Mouse (Mus musculus) kidney, adult 2 months (tissue): ENCODE data around the gene Bpifa3.

Source experiments
- CTCF ChIP-seq: fragments of 200-500 bp; conservative IDR thresholded peaks from 2 replicates; pipeline ENCODE4 v1.5.1; 2011; ENCODE audit warnings: low read depth, mild to moderate bottlenecking, control low read depth, low read length, moderate library complexity, mixed read lengths; ENCODE audit not compliant: insufficient read depth, insufficient read length
- POLR2A ChIP-seq: fragments of 200-500 bp; IDR thresholded peaks from one replicate; pipeline ENCODE4 v1.6.1; 2011; ENCODE audit warnings: low read depth, low read length, control low read depth

DNA sequence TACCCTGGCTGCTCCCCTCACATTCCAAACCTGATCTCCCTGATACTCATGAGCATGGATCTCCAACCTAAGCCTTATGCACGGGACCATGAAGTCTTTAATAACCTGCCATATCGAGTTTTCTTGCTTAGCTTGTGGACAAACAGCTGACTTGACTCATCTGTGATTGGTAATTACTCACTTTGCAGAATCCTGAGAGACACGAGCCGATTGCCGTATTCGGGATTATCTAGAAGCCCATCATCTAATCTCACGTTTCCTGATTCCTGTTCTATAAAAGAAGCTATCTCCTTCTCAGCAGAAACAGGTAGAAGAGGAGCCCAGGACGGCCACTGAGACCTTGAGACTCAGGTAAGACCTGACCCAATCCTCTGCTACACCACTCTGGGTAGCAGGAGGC is 32.2 kb downstream of the Bpifa3 start, which contains the start of gene Bpifa5:
- TF ChIP-seq CTCF (no peak), POLR2A (no peak)
